Mouse (Mus musculus) gastrocnemius, adult 2 months (tissue): ENCODE results near the gene Vpreb1. TPM values are rescaled to one million over a fixed set of nuclear protein-coding genes. Genes with fewer than 3 reads are reported as not detected.

Experiments
- DNase-seq: peaks from one replicate; pipeline ENCODE4 v3.0.0; 2022
- H3K27ac ChIP-seq: fragments of 200-600 bp; 2 replicates; pipeline ENCODE4 v1.8.1; 2022; ENCODE audit warnings: mild to moderate bottlenecking
- H3K4me3 ChIP-seq: fragments of 200-600 bp; 2 replicates; pipeline ENCODE4 v1.8.1; 2022; ENCODE audit warnings: mild to moderate bottlenecking, moderate library complexity
- CTCF ChIP-seq: fragments of 200-600 bp; IDR thresholded peaks from 2 replicates; pipeline ENCODE4 v1.8.1; 2022; ENCODE audit warnings: antibody characterized with exemption, mild to moderate bottlenecking, moderate library complexity
- intact Hi-C: fragments of 180-260 bp; cut with DNase I; formaldehyde crosslinking; loops from one replicate; pipeline ENCODE4 v1.15.1; 2025
- long read RNA-seq, 2 experiments: library from polyadenylated mRNA; stranded (forward); transcript quantifications; one replicate each; pipeline ENCODE4 v2.0.0; 2021
- total RNA-seq, 2 experiments: library from RNA; stranded (reverse); gene quantifications; 2 replicates each; pipeline ENCODE4 v1.2.3; 2021

Vpreb1 gene
- under 1 TPM in 1 of 2 experiments, not detected in 1; 0.42 TPM for total RNA-seq
- long read RNA-seq, experiment 1 = 0 reads
- long read RNA-seq, experiment 2, partial matches to known transcripts = 0 of 1 reads
- long read RNA-seq, experiment 2, other reads (novel, unspliced or antisense) = 1 of 1 reads

GRCm38 (mm10) chr16:16870617-16871331 is at the start of gene Vpreb1, which contains the start of gene Top3b:
Gene Vpreb1, minus strand, starts transcription at chr16:16870843.
Gene Top3b, plus strand, starts transcription at chr16:16870736.
- Histone ChIP-seq H3K27ac (peak within 1 kb of the TSS; percentile 95), H3K4me3 (peak within 1 kb of the TSS; percentile 92)
- intact Hi-C loops = no loop called here
- peak; percentile 92 for DNase-seq
- TF ChIP-seq CTCF = peak; percentile 37; the same call in 1 of the 2 replicates

- no peak for TF ChIP-seq CTCF
- intact Hi-C loops = no loop called here
- no peak overlapping the region for H3K27ac ChIP-seq
- DNase-seq = no peak
- H3K4me3 ChIP-seq = no peak overlapping the region
Measured at GRCm38 (mm10) chr16:16918441-16919117, 47.9 kb upstream of the Vpreb1 start.

- intact Hi-C loops = loop anchor here (2.0 to 5.0 kb wide), 2 partner anchors 19 to 56 kb away; no protein-coding TSS in a partner anchor
- TF ChIP-seq CTCF = no peak
- no peak overlapping the region for H3K27ac ChIP-seq
Measured at GRCm38 (mm10) chr16:16913440-16913839, 42.8 kb upstream of the Vpreb1 start.

GRCm38 (mm10) chr16:16911641-16912597 is 41.3 kb upstream of the Vpreb1 start:
- peak; percentile 97 for TF ChIP-seq CTCF
- Histone ChIP-seq H3K27ac (peak overlapping the region; percentile 81), H3K4me3 (no peak overlapping the region)
- peak; percentile 77 for DNase-seq
- intact Hi-C loops = loop anchor here (2.0 to 5.0 kb wide), 2 partner anchors 17 to 55 kb away; no protein-coding TSS in a partner anchor

More at GRCm38 (mm10) chr16:16913440-16913839, 42.8 kb upstream of the Vpreb1 start:
- no peak for DNase-seq
- no peak overlapping the region for H3K4me3 ChIP-seq

- H3K4me3 ChIP-seq = no peak overlapping the region; the same call in 1 of the 2 replicates
- no peak for TF ChIP-seq CTCF
- peak overlapping the region; percentile 88 for H3K27ac ChIP-seq
- intact Hi-C loops = no loop called here
- peak; percentile 78 for DNase-seq
Measured at GRCm38 (mm10) chr16:16907799-16908198, 37.2 kb upstream of the Vpreb1 start.

GRCm38 (mm10) chr16:16903188-16903587 is 32.5 kb upstream of the Vpreb1 start:
- intact Hi-C loops = no loop called here
- Histone ChIP-seq H3K27ac (peak overlapping the region; percentile 61), H3K4me3 (no peak overlapping the region)
- no peak for TF ChIP-seq CTCF
- DNase-seq = no peak

GRCm38 (mm10) chr16:16902329-16902728 is 31.7 kb upstream of the Vpreb1 start:
- DNase-seq = no peak
- H3K4me3 ChIP-seq = no peak overlapping the region
- peak overlapping the region; percentile 61 for H3K27ac ChIP-seq
- TF ChIP-seq CTCF = no peak
- intact Hi-C loops = no loop called here

GRCm38 (mm10) chr16:16897056-16897584 is 26.5 kb upstream of the Vpreb1 start:
- intact Hi-C loops = loop anchor here (10.0 kb wide), 1 partner anchor 378 kb away; the partner anchor contains the start of gene Tmem191c
- TF ChIP-seq CTCF = no peak
- peak overlapping the region; percentile 88 for H3K4me3 ChIP-seq
- H3K27ac ChIP-seq = peak overlapping the region; percentile 85
- DNase-seq = no peak

- intact Hi-C loops = loop anchor here (10.0 kb wide), 1 partner anchor 378 kb away; the partner anchor contains the start of gene Tmem191c
- Histone ChIP-seq H3K27ac (peak within 1 kb of the TSS; percentile 85), H3K4me3 (peak within 1 kb of the TSS; percentile 88)
- TF ChIP-seq CTCF = peak; percentile 97; the same call in 1 of the 2 replicates
- DNase-seq = peak; percentile 95
Measured at GRCm38 (mm10) chr16:16896382-16897055, 25.9 kb upstream of the Vpreb1 start, which contains the start of gene Ppm1f. Gene Ppm1f, plus strand, starts transcription at chr16:16896469.

GRCm38 (mm10) chr16:16896015-16896381 is 25.4 kb upstream of the Vpreb1 start:
- no peak for TF ChIP-seq CTCF
- H3K4me3 ChIP-seq = peak overlapping the region; percentile 88
- intact Hi-C loops = loop anchor here (10.0 kb wide), 1 partner anchor 379 kb away; the partner anchor contains the start of gene Tmem191c
- peak overlapping the region; percentile 85 for H3K27ac ChIP-seq
- DNase-seq = no peak

- no peak for DNase-seq
- Histone ChIP-seq H3K4me3 (no peak overlapping the region), H3K27ac (no peak overlapping the region)
- no peak for TF ChIP-seq CTCF
- intact Hi-C loops = loop anchor here (10.0 kb wide), 1 partner anchor 382 kb away; the partner anchor contains the start of gene Tmem191c
Measured at GRCm38 (mm10) chr16:16892366-16892765, 21.7 kb upstream of the Vpreb1 start.
